8 mouse cellular contexts compared by ENCODE assay signal in the genomic region with DNA sequence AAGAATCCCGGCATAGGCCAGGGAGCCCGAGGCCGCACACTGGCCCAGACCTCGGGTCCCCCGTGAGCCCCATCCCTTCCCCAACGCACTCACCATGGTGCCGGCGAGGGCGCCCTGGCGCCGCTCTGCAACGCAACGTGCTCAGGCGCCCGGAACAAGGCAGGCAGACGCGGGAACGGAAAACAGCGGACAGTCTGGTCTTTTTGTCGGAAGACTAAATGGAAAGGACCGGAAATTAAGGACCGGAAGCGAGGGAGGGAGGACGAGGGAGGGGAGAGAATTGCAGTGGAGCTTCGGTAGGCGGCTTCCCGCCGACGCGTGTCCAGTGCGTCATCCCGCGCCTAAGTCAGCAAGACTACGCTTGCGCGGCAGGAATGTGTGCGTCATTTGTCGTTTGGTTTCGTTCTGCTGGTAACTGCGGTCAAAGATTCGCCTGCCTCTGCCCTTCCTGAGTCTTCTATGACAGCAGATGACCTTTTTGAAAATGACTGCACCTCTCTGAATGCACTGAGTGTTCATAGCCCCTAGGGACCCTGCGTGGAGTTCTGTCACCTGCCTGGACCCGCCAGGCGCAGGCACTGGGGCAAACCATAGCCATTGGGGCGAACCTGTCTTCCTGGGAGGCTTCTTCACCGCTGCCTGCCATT. TPM values are rescaled to one million over a fixed set of nuclear protein-coding genes. Genes with fewer than 3 reads are reported as not detected.
DNase-seq lines count a peak whose midpoint lies in the region; ATAC-seq lines count a peak whose summit lies in the region.

Isy1 (minus strand) TSS at position 248 of the 647 bp plus-strand sequence.

- no peaks in the 10 kb centered on the region for H3K9me3 ChIP-seq in hindbrain, embryonic 16.5 days (ENCODE audit: control insufficient read depth, low read length)

- H3K79me2 ChIP-seq in macrophage (ENCODE audit: inconsistent target): peaks cover 23% of the 10 kb centered on the region

- H3K27me3 ChIP-seq in hindbrain, embryonic 16.5 days (replicated peaks; ENCODE audit: control insufficient read depth, insufficient read depth, low read length): no peaks in the 10 kb centered on the region

- H3K27ac ChIP-seq in hindbrain, embryonic 16.5 days (ENCODE audit: low read depth, low read length): peak within 1 kb of the TSS; percentile 94
- H3K27ac ChIP-seq in macrophage: peak within 1 kb of the TSS; percentile 86

- ATAC-seq in hindbrain, embryonic 16.5 days: peak; percentile 98

- peak within 1 kb of the TSS; percentile 93 for H3K4me3 ChIP-seq in hindbrain, embryonic 16.5 days (ENCODE audit: low read length)
- peak within 1 kb of the TSS; percentile 81 for H3K4me3 ChIP-seq in macrophage (ENCODE audit: inconsistent target)

- under 1% methylated on average over 46 of the region's 46 CpGs for WGBS in hindbrain, embryonic 16.5 days
- WGBS in macrophage (ENCODE audit: missing documents): under 1% methylated on average over 46 of the region's 46 CpGs

- H3K9ac ChIP-seq in hindbrain, embryonic 16.5 days (ENCODE audit: low read depth, low read length): peak within 1 kb of the TSS; percentile 97

- peak; percentile 92 for DNase-seq in WW6 (ENCODE audit: low read depth, low spot score)
- peak; percentile 72 to 87 for DNase-seq in cerebellum, postnatal 4 days (ENCODE audit: low spot score in 2 of 2)
- peak; percentile 96 for DNase-seq in gastrocnemius, adult 18-20 months (ENCODE audit: low spot score)
- peak; percentile 96 to 98 for DNase-seq in left cerebral cortex, adult 18-20 months (ENCODE audit: low spot score in 2 of 2)
- DNase-seq in right cerebral cortex, adult 18-20 months: peak; percentile 98
- DNase-seq in urinary bladder, postnatal 10 days (ENCODE audit: low spot score): peak; percentile 72

- peak within 1 kb of the TSS; percentile 95 for H3K4me2 ChIP-seq in hindbrain, embryonic 16.5 days (ENCODE audit: low read length)

- H3K4me1 ChIP-seq in hindbrain, embryonic 16.5 days (ENCODE audit: control insufficient read depth, insufficient read depth, low read depth, low read length): peaks cover 10% of the 10 kb centered on the region

- H3K36me3 ChIP-seq in hindbrain, embryonic 16.5 days (ENCODE audit: control insufficient read depth, insufficient read depth, low read length): peaks cover 16% of the 10 kb centered on the region
- H3K36me3 ChIP-seq in macrophage (ENCODE audit: inconsistent target): peaks cover 22% of the 10 kb centered on the region

RNA-seq across cellular contexts. Expression of gene Isy1, which starts in this region (rescaled TPM):
- total RNA-seq in gastrocnemius, adult 18-20 months (2021): 10 to 100 TPM; 19.5 to 22.6 TPM
- 24.0 and 24.4 TPM in 2 replicates for polyA plus RNA-seq in hindbrain, embryonic 16.5 days (2015; fragmentation: Nextera tagmentation; extraction: Ambion mirVana)
- total RNA-seq in left cerebral cortex, adult 18-20 months (2021): 10 to 100 TPM; 28.0 to 34.2 TPM
- 100 to 1,000 TPM in 6 of 26 experiments, 10 to 100 TPM in 20; 22.9 to 464 (median 62.6) TPM for total RNA-seq in macrophage (2018; cell fraction: chromatin; rRNA removed)
- total RNA-seq in macrophage (2018; cell fraction: cytosol; rRNA removed): 10 to 100 TPM; 17.1 to 37.9 (median 22.8) TPM
- total RNA-seq in macrophage (2018; cell fraction: nucleus; rRNA removed): 100 to 1,000 TPM in 1 of 26 experiments, 10 to 100 TPM in 23, 1 to 10 TPM in 2; 8.6 to 104 (median 23.2) TPM
- 23.0 to 55.1 TPM (median 40.1 TPM) in 3 replicates for polyA plus RNA-seq in macrophage (2018)

Comparison
In these comparisons a context has a peak if more than half of its experiments do, and no peak if none do; other contexts are left out.
1. Peak in every context shown above with its lines: DNase-seq, ATAC-seq, H3K4me3 ChIP-seq and H3K27ac ChIP-seq.